In genomic region chr3:84445838-84446237, GRCm38 (mm10) we compare ENCODE assay signal across 12 mouse cellular contexts. TPM values are rescaled to one million over a fixed set of nuclear protein-coding genes. Genes with fewer than 3 reads are reported as not detected.
DNase-seq lines count a peak whose midpoint lies in the region; ATAC-seq and TF ChIP-seq lines count a peak whose summit lies in the region.
"Had no signal": no experiment of that assay in that cellular context is flagged by ENCODE, and none has a peak within 500 bp of the region (broad histone marks: within the 10 kb centered on the region; RNA-seq: fewer than 3 reads in every experiment).

No protein-coding gene starts in this region.

- H3K27me3 ChIP-seq in liver, postnatal 0 days (ENCODE audit: insufficient read depth, low read length), result peaks cover 3% of the 10 kb centered on the region; the same call in 1 of the 2 replicates
- H3K27me3 ChIP-seq in embryonic facial prominence, embryonic 11.5 days (ENCODE audit: control insufficient read depth, insufficient read depth, low read length), result no peaks in the 10 kb centered on the region
- H3K27me3 ChIP-seq in liver, embryonic 13.5 days, result peaks cover 61% of the 10 kb centered on the region

- no peaks in the 10 kb centered on the region for H3K4me1 ChIP-seq in liver, postnatal 0 days (ENCODE audit: insufficient read depth)
- no peaks in the 10 kb centered on the region for H3K4me1 ChIP-seq in embryonic facial prominence, embryonic 11.5 days (ENCODE audit: control insufficient read depth, insufficient read depth, low read length)
- H3K4me1 ChIP-seq in liver, embryonic 13.5 days (replicated peaks), result peaks cover 30% of the 10 kb centered on the region

- DNase-seq in liver, result peak; percentile 42
- DNase-seq in liver, postnatal 0 days, result no peak
- peak; percentile 55 for DNase-seq in WW6 (ENCODE audit: low read depth, low spot score)
- DNase-seq in embryonic facial prominence, embryonic 11.5 days (ENCODE audit: low spot score), result peak; percentile 56
- DNase-seq in liver, embryonic 13.5 days, result no peak
- no peak for DNase-seq in right cerebral cortex, postnatal 10 days (ENCODE audit: low spot score in 2 of 2)
- DNase-seq: gastrocnemius, postnatal 36 days; heart, postnatal 14 days; kidney, postnatal 10 days; thymus, postnatal 36 days had no signal

- H3K9ac ChIP-seq in liver, postnatal 0 days (replicated peaks), result no peak overlapping the region
- H3K9ac ChIP-seq in embryonic facial prominence, embryonic 11.5 days (replicated peaks; ENCODE audit: low read length), result no peak overlapping the region
- H3K9ac ChIP-seq in liver, embryonic 13.5 days, result no peak overlapping the region

- no peaks in the 10 kb centered on the region for H3K9me3 ChIP-seq in liver, postnatal 0 days (ENCODE audit: low read length)
- H3K9me3 ChIP-seq in embryonic facial prominence, embryonic 11.5 days (replicated peaks; ENCODE audit: control insufficient read depth, low read length), result no peaks in the 10 kb centered on the region
- H3K9me3 ChIP-seq in liver, embryonic 13.5 days (replicated peaks), result no peaks in the 10 kb centered on the region

- 51% methylated on average over 9 of the region's 9 CpGs for WGBS in liver, postnatal 0 days (ENCODE audit: insufficient replicate concordance)
- WGBS in embryonic facial prominence, embryonic 11.5 days, result 23% methylated on average over 9 of the region's 9 CpGs
- WGBS in liver, embryonic 13.5 days (ENCODE audit: insufficient replicate concordance), result 40% methylated on average over 9 of the region's 9 CpGs

- no peak for ATAC-seq in liver, postnatal 0 days
- ATAC-seq in embryonic facial prominence, embryonic 11.5 days (replicated peaks; ENCODE audit: insufficient number of reproducible peaks, low FRiP score, low TSS enrichment, low read depth), result no peak
- peak; percentile 14; the same call in 1 of the 2 replicates for ATAC-seq in liver, embryonic 13.5 days (ENCODE audit: low read depth)
- ATAC-seq in frontal cortex, adult (ENCODE audit: low TSS enrichment), result no peak

- no peak overlapping the region for H3K4me2 ChIP-seq in liver, postnatal 0 days (ENCODE audit: low read depth, low read length)
- H3K4me2 ChIP-seq in embryonic facial prominence, embryonic 11.5 days (ENCODE audit: low read depth, low read length), result no peak overlapping the region
- peak overlapping the region; percentile 19; the same call in 1 of the 2 replicates for H3K4me2 ChIP-seq in liver, embryonic 13.5 days

- TF ChIP-seq EP300 in liver, postnatal 0 days (IDR thresholded peaks at IDR 0.05; ENCODE audit: low read depth), result no peak

- peaks cover 56% of the 10 kb centered on the region for H3K36me3 ChIP-seq in liver, postnatal 0 days (replicated peaks; ENCODE audit: insufficient read depth, low read length)
- no peaks in the 10 kb centered on the region for H3K36me3 ChIP-seq in embryonic facial prominence, embryonic 11.5 days (replicated peaks; ENCODE audit: control insufficient read depth, insufficient read depth, low read depth, low read length)
- peaks cover 86% of the 10 kb centered on the region for H3K36me3 ChIP-seq in liver, embryonic 13.5 days

- TF ChIP-seq CTCF in liver, postnatal 0 days (IDR thresholded peaks at IDR 0.05; ENCODE audit: low read depth), result no peak

- H3K4me3 ChIP-seq in liver, postnatal 0 days (ENCODE audit: low read depth, low read length), result no peak overlapping the region
- H3K4me3 ChIP-seq in embryonic facial prominence, embryonic 11.5 days (ENCODE audit: low read depth, low read length), result no peak overlapping the region
- no peak overlapping the region for H3K4me3 ChIP-seq in liver, embryonic 13.5 days (replicated peaks)

- H3K27ac ChIP-seq in liver, postnatal 0 days (ENCODE audit: low read depth), result no peak overlapping the region
- H3K27ac ChIP-seq in embryonic facial prominence, embryonic 11.5 days (replicated peaks; ENCODE audit: low read depth, low read length), result no peak overlapping the region
- no peak overlapping the region for H3K27ac ChIP-seq in liver, embryonic 13.5 days
- H3K27ac ChIP-seq: macrophage had no signal

RNA-seq across cellular contexts. Expression of gene Fhdc1, which starts 34.4 kb away (rescaled TPM):
- polyA plus RNA-seq in liver, postnatal 0 days (2015; fragmentation: Nextera tagmentation; extraction: Ambion mirVana), result 16.8 and 19.1 TPM in 2 replicates
- polyA plus RNA-seq in embryonic facial prominence, embryonic 11.5 days (2014; fragmentation: Nextera tagmentation; extraction: Ambion mirVana), result 1.8 and 2.4 TPM in 2 replicates
- 30.2 and 30.9 TPM in 2 replicates for polyA plus RNA-seq in liver, embryonic 13.5 days (2015; fragmentation: Nextera tagmentation; extraction: Ambion mirVana)

Comparison
In these comparisons a context has a peak if more than half of its experiments do, and no peak if none do; other contexts are left out.
1. DNase-seq: peak in liver (single experiment), WW6 (single experiment) and embryonic facial prominence, embryonic 11.5 days (single experiment); none in liver, postnatal 0 days (single experiment), liver, embryonic 13.5 days (single experiment) and right cerebral cortex, postnatal 10 days (0 of 2).